Mouse (Mus musculus): ENCODE results near the gene Tmem131l. TPM values are rescaled to one million over a fixed set of nuclear protein-coding genes. Genes with fewer than 3 reads are reported as not detected.

Gene Tmem131l
- polyA plus RNA-seq, 1 experiment from 2014 or later: 19.8 TPM

GRCm38 (mm10) chr3:84002433-84003090, 37.4 kb downstream of the Tmem131l start:
- peak; percentile 60; the same call in 1 of the 2 replicates for ATAC-seq
- WGBS: 75% methylated on average over 6 of the region's 6 CpGs
- Histone ChIP-seq H3K27ac (ENCODE audit: low read length) (no peak overlapping the region), H3K9me3 (ENCODE audit: control insufficient read depth, low read length) (no peaks in the 10 kb centered on the region), H3K4me3 (ENCODE audit: low read length) (no peak overlapping the region), H3K9ac (ENCODE audit: low read depth, low read length) (no peak overlapping the region), H3K4me2 (ENCODE audit: low read depth, low read length) (no peak overlapping the region), H3K4me1 (ENCODE audit: control insufficient read depth, insufficient read depth, low read length) (no peaks in the 10 kb centered on the region), H3K27me3 (replicated peaks; ENCODE audit: control insufficient read depth, insufficient read depth, low read length) (no peaks in the 10 kb centered on the region), H3K36me3 (ENCODE audit: control insufficient read depth, insufficient read depth, low read length) (no peaks in the 10 kb centered on the region)

GRCm38 (mm10) chr3:83997563-83997962, 42.4 kb downstream of the Tmem131l start:
- H3K27ac ChIP-seq (ENCODE audit: low read length): no peak overlapping the region
- H3K9ac ChIP-seq (ENCODE audit: low read depth, low read length): no peak overlapping the region
- H3K9me3 ChIP-seq (ENCODE audit: control insufficient read depth, low read length): no peaks in the 10 kb centered on the region
- H3K4me3 ChIP-seq (ENCODE audit: low read length): no peak overlapping the region
- no peak overlapping the region for H3K4me2 ChIP-seq (ENCODE audit: low read depth, low read length)
- ATAC-seq: no peak
- H3K4me1 ChIP-seq (ENCODE audit: control insufficient read depth, insufficient read depth, low read length): peaks cover 7% of the 10 kb centered on the region; the same call in 1 of the 2 replicates
- H3K27me3 ChIP-seq (replicated peaks; ENCODE audit: control insufficient read depth, insufficient read depth, low read length): no peaks in the 10 kb centered on the region
- H3K36me3 ChIP-seq (ENCODE audit: control insufficient read depth, insufficient read depth, low read length): no peaks in the 10 kb centered on the region
- 59% methylated on average over 5 of the region's 5 CpGs for WGBS

- H3K4me3 ChIP-seq (ENCODE audit: low read length): no peak overlapping the region
- peaks cover 7% of the 10 kb centered on the region; the same call in 1 of the 2 replicates for H3K4me1 ChIP-seq (ENCODE audit: control insufficient read depth, insufficient read depth, low read length)
- no peak for ATAC-seq
- H3K27ac ChIP-seq (ENCODE audit: low read length): no peak overlapping the region
- H3K27me3 ChIP-seq (replicated peaks; ENCODE audit: control insufficient read depth, insufficient read depth, low read length): no peaks in the 10 kb centered on the region
- 76% methylated on average over 3 of the region's 3 CpGs for WGBS
- no peaks in the 10 kb centered on the region for H3K9me3 ChIP-seq (ENCODE audit: control insufficient read depth, low read length)
- no peak overlapping the region for H3K9ac ChIP-seq (ENCODE audit: low read depth, low read length)
- no peaks in the 10 kb centered on the region for H3K36me3 ChIP-seq (ENCODE audit: control insufficient read depth, insufficient read depth, low read length)
- no peak overlapping the region for H3K4me2 ChIP-seq (ENCODE audit: low read depth, low read length)
These were observed 42.9 kb downstream of the Tmem131l start for GRCm38 (mm10) chr3:83997036-83997435.

GRCm38 (mm10) chr3:83996086-83996485, 43.9 kb downstream of the Tmem131l start:
- 90% methylated on average over 6 of the region's 6 CpGs for WGBS
- H3K4me3 ChIP-seq (ENCODE audit: low read length): no peak overlapping the region
- no peaks in the 10 kb centered on the region for H3K36me3 ChIP-seq (ENCODE audit: control insufficient read depth, insufficient read depth, low read length)
- no peak for ATAC-seq
- H3K4me1 ChIP-seq (ENCODE audit: control insufficient read depth, insufficient read depth, low read length): peaks cover 7% of the 10 kb centered on the region; the same call in 1 of the 2 replicates
- no peaks in the 10 kb centered on the region for H3K27me3 ChIP-seq (replicated peaks; ENCODE audit: control insufficient read depth, insufficient read depth, low read length)
- no peak overlapping the region for H3K4me2 ChIP-seq (ENCODE audit: low read depth, low read length)
- no peak overlapping the region for H3K9ac ChIP-seq (ENCODE audit: low read depth, low read length)
- H3K9me3 ChIP-seq (ENCODE audit: control insufficient read depth, low read length): no peaks in the 10 kb centered on the region
- no peak overlapping the region for H3K27ac ChIP-seq (ENCODE audit: low read length)

GRCm38 (mm10) chr3:83995254-83995830, 44.6 kb downstream of the Tmem131l start:
- no peak for ATAC-seq

DNA sequence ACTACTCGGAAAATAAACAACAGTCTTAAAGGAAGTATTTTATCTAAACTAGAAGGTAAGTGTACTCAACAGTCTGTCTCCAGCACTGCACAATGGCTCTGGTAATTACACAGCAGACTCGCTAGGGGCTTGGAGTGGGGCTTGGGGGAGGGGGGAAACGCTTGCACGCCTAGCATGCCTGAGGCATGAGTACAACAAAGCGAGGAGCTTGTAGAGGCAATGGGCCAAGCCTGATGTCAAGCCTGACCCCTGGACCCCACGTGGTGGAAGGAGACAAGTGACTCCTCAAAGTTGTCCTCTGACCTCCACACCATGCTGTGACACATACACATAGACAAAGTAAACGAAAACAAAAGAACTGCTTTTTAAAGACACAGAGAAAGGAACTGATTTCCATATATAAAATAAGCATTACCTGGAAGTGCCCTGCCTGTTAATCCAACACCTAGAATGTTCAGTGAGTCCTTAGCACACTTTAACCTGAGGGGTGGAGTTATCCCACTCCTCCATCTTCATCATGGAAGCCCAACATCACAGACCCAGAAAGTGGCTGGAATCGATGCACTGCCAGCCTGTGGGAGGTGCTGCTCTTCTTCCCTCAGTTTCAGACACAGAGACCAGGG, 45.6 kb downstream of the Tmem131l start:
- Histone ChIP-seq H3K4me3 (ENCODE audit: low read length) (no peak overlapping the region), H3K9me3 (ENCODE audit: control insufficient read depth, low read length) (no peaks in the 10 kb centered on the region), H3K27ac (ENCODE audit: low read length) (no peak overlapping the region), H3K27me3 (replicated peaks; ENCODE audit: control insufficient read depth, insufficient read depth, low read length) (no peaks in the 10 kb centered on the region), H3K4me1 (ENCODE audit: control insufficient read depth, insufficient read depth, low read length) (peaks cover 7% of the 10 kb centered on the region; the same call in 1 of the 2 replicates), H3K36me3 (ENCODE audit: control insufficient read depth, insufficient read depth, low read length) (no peaks in the 10 kb centered on the region), H3K4me2 (ENCODE audit: low read depth, low read length) (no peak overlapping the region), H3K9ac (ENCODE audit: low read depth, low read length) (no peak overlapping the region)
- ATAC-seq: peak; percentile 60
- WGBS: 33% methylated on average over 8 of the region's 8 CpGs

More at GRCm38 (mm10) chr3:83995254-83995830, 44.6 kb downstream of the Tmem131l start:
- Histone ChIP-seq H3K4me1 (ENCODE audit: control insufficient read depth, insufficient read depth, low read length) (peaks cover 7% of the 10 kb centered on the region; the same call in 1 of the 2 replicates), H3K9ac (ENCODE audit: low read depth, low read length) (no peak overlapping the region), H3K4me3 (ENCODE audit: low read length) (no peak overlapping the region), H3K4me2 (ENCODE audit: low read depth, low read length) (no peak overlapping the region), H3K27ac (ENCODE audit: low read length) (no peak overlapping the region), H3K36me3 (ENCODE audit: control insufficient read depth, insufficient read depth, low read length) (no peaks in the 10 kb centered on the region), H3K9me3 (ENCODE audit: control insufficient read depth, low read length) (no peaks in the 10 kb centered on the region), H3K27me3 (replicated peaks; ENCODE audit: control insufficient read depth, insufficient read depth, low read length) (no peaks in the 10 kb centered on the region)
- WGBS: 70% methylated on average over 9 of the region's 9 CpGs

DNA sequence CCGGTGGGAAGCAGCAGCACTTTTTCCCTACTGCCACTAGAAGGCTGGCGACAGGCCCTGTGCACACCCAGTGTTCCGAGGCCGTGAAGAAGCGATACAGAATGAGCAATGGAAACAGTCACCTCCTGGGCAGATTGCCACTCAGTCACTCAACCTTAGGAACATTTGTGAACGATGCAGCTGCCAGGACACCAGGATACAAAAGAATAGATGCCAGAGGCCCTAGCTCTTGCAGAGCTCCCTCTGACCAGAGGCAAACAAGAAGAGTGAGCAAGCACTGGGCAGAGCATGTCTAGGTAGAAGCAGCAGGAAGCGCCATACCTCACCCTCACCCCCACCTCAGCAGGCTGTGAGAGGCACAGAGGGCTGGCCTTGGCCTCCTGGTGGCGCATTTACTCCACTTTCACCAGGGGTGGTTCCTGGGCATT, 46.9 kb downstream of the Tmem131l start:
- Histone ChIP-seq H3K9me3 (ENCODE audit: control insufficient read depth, low read length) (no peaks in the 10 kb centered on the region), H3K9ac (ENCODE audit: low read depth, low read length) (no peak overlapping the region), H3K4me1 (ENCODE audit: control insufficient read depth, insufficient read depth, low read length) (peaks cover 15% of the 10 kb centered on the region), H3K36me3 (ENCODE audit: control insufficient read depth, insufficient read depth, low read length) (no peaks in the 10 kb centered on the region), H3K4me2 (ENCODE audit: low read depth, low read length) (no peak overlapping the region), H3K27me3 (replicated peaks; ENCODE audit: control insufficient read depth, insufficient read depth, low read length) (no peaks in the 10 kb centered on the region), H3K4me3 (ENCODE audit: low read length) (no peak overlapping the region), H3K27ac (ENCODE audit: low read length) (no peak overlapping the region)
- 59% methylated on average over 8 of the region's 8 CpGs for WGBS
- ATAC-seq: no peak; the same call in 1 of the 2 replicates

DNA sequence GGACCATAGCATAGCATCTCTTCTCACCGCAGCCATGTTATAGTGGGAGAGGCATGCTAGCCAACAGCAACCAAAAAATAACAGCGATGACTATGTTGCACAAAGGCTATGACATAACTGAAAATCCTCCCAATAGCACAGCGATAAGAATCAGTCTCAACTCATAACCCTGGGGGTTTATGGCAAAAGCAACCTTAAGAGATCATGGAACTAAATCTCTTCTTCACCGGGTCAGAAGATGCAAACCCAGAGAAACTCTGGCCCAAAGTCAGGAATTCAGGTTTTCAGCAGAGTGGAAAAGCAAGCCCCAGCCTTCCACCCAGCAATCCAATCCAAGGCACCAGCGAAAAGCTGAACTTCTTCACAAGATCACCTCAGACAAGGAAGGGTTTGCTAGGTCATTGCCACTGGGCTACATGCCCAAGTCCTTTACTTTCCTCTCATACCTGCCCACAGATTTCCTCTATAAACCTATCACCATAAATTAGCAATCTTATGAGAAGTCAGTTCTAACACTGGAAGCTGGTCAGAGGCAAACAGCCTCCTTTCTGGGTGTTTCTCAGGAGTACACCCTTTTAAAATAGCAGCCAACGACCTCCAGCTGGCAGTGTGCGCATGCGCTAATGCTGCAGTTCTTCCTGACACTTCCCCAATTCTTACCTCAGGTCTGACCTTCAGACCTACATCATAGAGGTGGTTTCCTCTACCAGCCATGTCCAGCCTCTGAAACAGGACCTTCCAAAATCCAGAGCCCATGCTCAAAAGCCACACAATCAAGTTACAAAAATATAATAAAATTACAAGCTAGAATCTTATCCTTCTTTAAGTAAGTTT, 48.1 kb downstream of the Tmem131l start:
- no peaks in the 10 kb centered on the region for H3K27me3 ChIP-seq (replicated peaks; ENCODE audit: control insufficient read depth, insufficient read depth, low read length)
- ATAC-seq: no peak
- H3K9me3 ChIP-seq (ENCODE audit: control insufficient read depth, low read length): no peaks in the 10 kb centered on the region
- no peak overlapping the region for H3K4me3 ChIP-seq (ENCODE audit: low read length)
- no peak overlapping the region for H3K27ac ChIP-seq (ENCODE audit: low read length)
- H3K4me1 ChIP-seq (ENCODE audit: control insufficient read depth, insufficient read depth, low read length): peaks cover 16% of the 10 kb centered on the region
- H3K4me2 ChIP-seq (ENCODE audit: low read depth, low read length): no peak overlapping the region
- WGBS: 85% methylated on average over 8 of the region's 8 CpGs
- H3K9ac ChIP-seq (ENCODE audit: low read depth, low read length): no peak overlapping the region
- no peaks in the 10 kb centered on the region for H3K36me3 ChIP-seq (ENCODE audit: control insufficient read depth, insufficient read depth, low read length)

DNA sequence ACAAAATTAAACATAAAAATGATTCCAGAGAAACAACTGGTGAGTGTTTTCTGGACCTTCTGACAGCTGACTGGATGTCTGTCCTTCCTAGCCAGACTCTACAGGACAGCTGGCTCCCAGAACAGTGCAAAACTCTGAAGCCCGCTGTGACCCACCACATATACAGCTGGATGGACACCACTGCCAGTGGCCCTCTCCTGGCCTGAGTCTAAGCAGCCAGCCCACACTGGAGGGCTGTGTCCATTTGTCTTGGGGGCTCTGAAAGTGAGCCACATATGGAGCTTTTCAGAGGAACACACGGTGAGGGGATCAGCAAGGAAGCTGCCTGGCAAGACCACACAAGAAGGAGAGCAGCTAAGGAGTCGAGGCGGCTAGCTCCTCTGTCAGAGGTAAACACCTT, 51.8 kb downstream of the Tmem131l start:
- peaks cover 29% of the 10 kb centered on the region for H3K4me1 ChIP-seq (ENCODE audit: control insufficient read depth, insufficient read depth, low read length)
- H3K27me3 ChIP-seq (replicated peaks; ENCODE audit: control insufficient read depth, insufficient read depth, low read length): no peaks in the 10 kb centered on the region
- ATAC-seq: peak; percentile 29; the same call in 1 of the 2 replicates
- no peak overlapping the region for H3K4me3 ChIP-seq (ENCODE audit: low read length)
- H3K27ac ChIP-seq (ENCODE audit: low read length): no peak overlapping the region
- no peak overlapping the region for H3K9ac ChIP-seq (ENCODE audit: low read depth, low read length)
- no peaks in the 10 kb centered on the region for H3K9me3 ChIP-seq (ENCODE audit: control insufficient read depth, low read length)
- no peaks in the 10 kb centered on the region for H3K36me3 ChIP-seq (ENCODE audit: control insufficient read depth, insufficient read depth, low read length)
- no peak overlapping the region for H3K4me2 ChIP-seq (ENCODE audit: low read depth, low read length)
- WGBS: 16% methylated on average over 4 of the region's 4 CpGs
